ENCODE assay signal across 24 mouse cellular contexts in the genomic region with DNA sequence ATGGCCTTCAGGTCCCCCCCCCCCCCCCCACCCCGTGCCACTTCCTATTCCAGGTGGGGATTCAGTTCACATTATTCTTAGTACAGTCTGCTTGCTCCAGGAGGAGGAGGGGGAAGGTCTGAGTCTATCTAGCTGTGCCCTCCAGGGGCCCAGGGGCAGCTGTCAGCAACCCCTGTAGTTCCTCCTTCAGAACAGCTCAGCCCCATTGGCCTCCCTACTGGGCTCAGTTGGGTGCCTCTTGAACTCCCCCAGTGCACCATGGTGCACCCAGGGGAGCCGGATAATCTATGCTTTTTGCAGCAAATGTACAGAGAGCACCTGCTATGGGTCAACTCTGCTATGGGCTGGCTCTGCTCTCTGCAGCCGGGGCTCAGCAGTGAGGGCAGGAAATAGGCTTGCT.
DNase-seq lines count a peak whose midpoint lies in the region; ATAC-seq lines count a peak whose summit lies in the region.
"Had no signal": no experiment of that assay in that cellular context is flagged by ENCODE, and none has a peak within 500 bp of the region (broad histone marks: within the 10 kb centered on the region; RNA-seq: fewer than 3 reads in every experiment).

No protein-coding gene starts in this region.

- no peaks in the 10 kb centered on the region for H3K27me3 ChIP-seq in splenic B cell, adult 2 months (ENCODE audit: control insufficient read depth, insufficient read depth, low read length, poor library complexity, severe bottlenecking)
- no peaks in the 10 kb centered on the region for H3K27me3 ChIP-seq in hindbrain, embryonic 16.5 days (replicated peaks; ENCODE audit: control insufficient read depth, insufficient read depth, low read length)
- H3K27me3 ChIP-seq: forebrain, embryonic 13.5 days; hindbrain, embryonic 12.5 days; kidney, embryonic 15.5 days; limb, embryonic 13.5 days; midbrain, embryonic 15.5 days; neural tube, embryonic 15.5 days had no signal

- no peak overlapping the region for H3K9ac ChIP-seq in hindbrain, embryonic 16.5 days (ENCODE audit: low read depth, low read length)
- H3K9ac ChIP-seq: forebrain, embryonic 13.5 days; hindbrain, embryonic 12.5 days; kidney, embryonic 15.5 days; limb, embryonic 13.5 days; midbrain, embryonic 15.5 days; neural tube, embryonic 15.5 days had no signal

- ATAC-seq in common myeloid progenitor, adult 5-6 weeks (replicated peaks; ENCODE audit: low read depth, poor library complexity, severe bottlenecking): peak; percentile 57; the same call in 1 of the 2 replicates
- ATAC-seq in monocyte, adult 5-6 weeks (replicated peaks; ENCODE audit: insufficient number of reproducible peaks, low FRiP score, low TSS enrichment, poor library complexity, severe bottlenecking): peak; percentile 48
- ATAC-seq in hindbrain, embryonic 16.5 days: no peak
- ATAC-seq: activated CD4-positive, CD25-positive, alpha-beta regulatory T cell, adult 4 months; CD4-positive, CD25-positive, alpha-beta regulatory T cell, adult 4 months; forebrain, embryonic 13.5 days; inflammation-experienced regulatory T-cells, adult 6 months; midbrain, embryonic 15.5 days had no signal

- intact Hi-C loops in heart, postnatal 25 days (cut with DNase I): no loop called here

- H3K4me3 ChIP-seq in hindbrain, embryonic 16.5 days (ENCODE audit: low read length): no peak overlapping the region
- H3K4me3 ChIP-seq: erythroblast, embryonic 14.5 days; forebrain, embryonic 13.5 days; hindbrain, embryonic 12.5 days; kidney, embryonic 15.5 days; limb, embryonic 13.5 days; midbrain, embryonic 15.5 days; neural tube, embryonic 15.5 days had no signal

- H3K27ac ChIP-seq in hindbrain, embryonic 16.5 days (ENCODE audit: low read depth, low read length): no peak overlapping the region
- H3K27ac ChIP-seq: forebrain, embryonic 13.5 days; hindbrain, embryonic 12.5 days; kidney, embryonic 15.5 days; limb, embryonic 13.5 days; midbrain, embryonic 15.5 days; neural tube, embryonic 15.5 days had no signal

- H3K4me2 ChIP-seq in hindbrain, embryonic 16.5 days (ENCODE audit: low read length): no peak overlapping the region
- H3K4me2 ChIP-seq: forebrain, embryonic 13.5 days; hindbrain, embryonic 12.5 days; kidney, embryonic 15.5 days; limb, embryonic 13.5 days; midbrain, embryonic 15.5 days; neural tube, embryonic 15.5 days had no signal

- 44% methylated on average over 3 of the region's 3 CpGs for WGBS in hindbrain, embryonic 16.5 days

- no peaks in the 10 kb centered on the region for H3K4me1 ChIP-seq in hindbrain, embryonic 16.5 days (ENCODE audit: control insufficient read depth, insufficient read depth, low read depth, low read length)
- H3K4me1 ChIP-seq: forebrain, embryonic 13.5 days; hindbrain, embryonic 12.5 days; limb, embryonic 13.5 days; midbrain, embryonic 15.5 days; neural tube, embryonic 15.5 days had no signal

- H3K36me3 ChIP-seq in splenic B cell, adult 2 months (ENCODE audit: control insufficient read depth, insufficient read depth, low read length, poor library complexity, severe bottlenecking): no peaks in the 10 kb centered on the region
- H3K36me3 ChIP-seq in hindbrain, embryonic 16.5 days (ENCODE audit: control insufficient read depth, insufficient read depth, low read length): no peaks in the 10 kb centered on the region
- H3K36me3 ChIP-seq: G1E; hindbrain, embryonic 12.5 days; kidney, embryonic 15.5 days; limb, embryonic 13.5 days; midbrain, embryonic 15.5 days; neural tube, embryonic 15.5 days had no signal

- peak; percentile 15 for DNase-seq in thymus, postnatal 0 days (ENCODE audit: low spot score)
- no peak for DNase-seq in thymus, postnatal 14 days
- peak; percentile 58 for DNase-seq in splenic B cell, adult 2 months (ENCODE audit: low read depth, low spot score)
- DNase-seq in heart, postnatal 25 days (ENCODE audit: low spot score): no peak
- DNase-seq: adrenal gland, postnatal 36 days; cerebellum, adult 2 months; gastrocnemius, postnatal 14 days; kidney, postnatal 4 days; lung, adult 18-20 months; lung, postnatal 14 days had no signal

- no peaks in the 10 kb centered on the region for H3K9me3 ChIP-seq in hindbrain, embryonic 16.5 days (ENCODE audit: control insufficient read depth, low read length)
- H3K9me3 ChIP-seq: forebrain, embryonic 13.5 days; G1E; kidney, embryonic 15.5 days; limb, embryonic 13.5 days; midbrain, embryonic 15.5 days; neural tube, embryonic 15.5 days had no signal

Comparison
In these comparisons a context has a peak if more than half of its experiments do, and no peak if none do; other contexts are left out.
1. DNase-seq: peak in thymus, postnatal 0 days (single experiment) and splenic B cell, adult 2 months (single experiment); none in thymus, postnatal 14 days (single experiment) and heart, postnatal 25 days (single experiment).